Mouse (Mus musculus): ENCODE results near the gene Arhgef3. TPM values are rescaled to one million over a fixed set of nuclear protein-coding genes. Genes with fewer than 3 reads are reported as not detected.

Arhgef3 gene
- polyA plus RNA-seq, 1 experiment from 2014 or later: 6.4 TPM

- Histone ChIP-seq H3K9ac (ENCODE audit: low read depth, low read length) (no peak overlapping the region), H3K4me2 (no peak overlapping the region), H3K9me3 (ENCODE audit: control insufficient read depth, low read length) (no peaks in the 10 kb centered on the region), H3K27me3 (replicated peaks; ENCODE audit: control insufficient read depth, insufficient read depth, low read length) (no peaks in the 10 kb centered on the region), H3K36me3 (ENCODE audit: control insufficient read depth, insufficient read depth, low read length) (no peaks in the 10 kb centered on the region), H3K4me1 (replicated peaks; ENCODE audit: control insufficient read depth, insufficient read depth, low read length) (0 out of 2 replicates have a peak, but pooled peaks cover 4% of the 10 kb centered on the region), H3K4me3 (ENCODE audit: low read depth, low read length) (no peak overlapping the region), H3K27ac (ENCODE audit: low read depth, low read length) (no peak overlapping the region)
- ATAC-seq (replicated peaks; ENCODE audit: low FRiP score) (peak; percentile 21; the same call in 1 of the 2 replicates), DNase-seq (ENCODE audit: low spot score) (peak; percentile 43)
- WGBS: 54% methylated on average over 16 of the region's 16 CpGs
Observed at GRCm38 (mm10) chr14:27183501-27184230, 69.0 kb downstream of the Arhgef3 start.

GRCm38 (mm10) chr14:27185902-27186301, 71.2 kb downstream of the Arhgef3 start:
- 40% methylated on average over 5 of the region's 5 CpGs for WGBS

GRCm38 (mm10) chr14:27186596-27186995, 71.9 kb downstream of the Arhgef3 start:
- Histone ChIP-seq H3K27ac (ENCODE audit: low read depth, low read length) (no peak overlapping the region), H3K9ac (ENCODE audit: low read depth, low read length) (no peak overlapping the region), H3K9me3 (ENCODE audit: control insufficient read depth, low read length) (no peaks in the 10 kb centered on the region), H3K4me3 (ENCODE audit: low read depth, low read length) (no peak overlapping the region), H3K4me2 (no peak overlapping the region), H3K36me3 (ENCODE audit: control insufficient read depth, insufficient read depth, low read length) (no peaks in the 10 kb centered on the region), H3K4me1 (replicated peaks; ENCODE audit: control insufficient read depth, insufficient read depth, low read length) (0 out of 2 replicates have a peak, but pooled peaks cover 4% of the 10 kb centered on the region), H3K27me3 (replicated peaks; ENCODE audit: control insufficient read depth, insufficient read depth, low read length) (no peaks in the 10 kb centered on the region)
- DNase-seq (ENCODE audit: low spot score) (no peak), ATAC-seq (replicated peaks; ENCODE audit: low FRiP score) (no peak)
- 73% methylated on average over 4 of the region's 4 CpGs for WGBS

More at GRCm38 (mm10) chr14:27185902-27186301, 71.2 kb downstream of the Arhgef3 start:
- Histone ChIP-seq H3K4me1 (replicated peaks; ENCODE audit: control insufficient read depth, insufficient read depth, low read length) (0 out of 2 replicates have a peak, but pooled peaks cover 4% of the 10 kb centered on the region), H3K9me3 (ENCODE audit: control insufficient read depth, low read length) (no peaks in the 10 kb centered on the region), H3K36me3 (ENCODE audit: control insufficient read depth, insufficient read depth, low read length) (no peaks in the 10 kb centered on the region), H3K27me3 (replicated peaks; ENCODE audit: control insufficient read depth, insufficient read depth, low read length) (no peaks in the 10 kb centered on the region), H3K4me2 (no peak overlapping the region), H3K27ac (ENCODE audit: low read depth, low read length) (no peak overlapping the region), H3K9ac (ENCODE audit: low read depth, low read length) (no peak overlapping the region), H3K4me3 (ENCODE audit: low read depth, low read length) (no peak overlapping the region)
- DNase-seq (ENCODE audit: low spot score) (no peak), ATAC-seq (replicated peaks; ENCODE audit: low FRiP score) (no peak)

GRCm38 (mm10) chr14:27187025-27187424, 72.3 kb downstream of the Arhgef3 start:
- H3K9me3 ChIP-seq (ENCODE audit: control insufficient read depth, low read length): no peaks in the 10 kb centered on the region
- no peak overlapping the region for H3K27ac ChIP-seq (ENCODE audit: low read depth, low read length)
- no peak overlapping the region for H3K9ac ChIP-seq (ENCODE audit: low read depth, low read length)
- WGBS: 18% methylated on average over 4 of the region's 4 CpGs
- no peak overlapping the region for H3K4me2 ChIP-seq
- no peaks in the 10 kb centered on the region for H3K27me3 ChIP-seq (replicated peaks; ENCODE audit: control insufficient read depth, insufficient read depth, low read length)
- H3K4me1 ChIP-seq (replicated peaks; ENCODE audit: control insufficient read depth, insufficient read depth, low read length): 0 out of 2 replicates have a peak, but pooled peaks cover 4% of the 10 kb centered on the region
- 0 out of 2 replicates have a peak, but pooled peaks have one; percentile 40 for ATAC-seq (replicated peaks; ENCODE audit: low FRiP score)
- no peaks in the 10 kb centered on the region for H3K36me3 ChIP-seq (ENCODE audit: control insufficient read depth, insufficient read depth, low read length)
- no peak overlapping the region for H3K4me3 ChIP-seq (ENCODE audit: low read depth, low read length)
- DNase-seq (ENCODE audit: low spot score): peak; percentile 64

- WGBS: 73% methylated on average over 4 of the region's 4 CpGs
- no peak for ATAC-seq (replicated peaks; ENCODE audit: low FRiP score)
- no peak overlapping the region for H3K9ac ChIP-seq (ENCODE audit: low read depth, low read length)
- no peak overlapping the region for H3K27ac ChIP-seq (ENCODE audit: low read depth, low read length)
- no peak overlapping the region for H3K4me3 ChIP-seq (ENCODE audit: low read depth, low read length)
- no peak overlapping the region for H3K4me2 ChIP-seq
- H3K36me3 ChIP-seq (ENCODE audit: control insufficient read depth, insufficient read depth, low read length): no peaks in the 10 kb centered on the region
- H3K4me1 ChIP-seq (replicated peaks; ENCODE audit: control insufficient read depth, insufficient read depth, low read length): 0 out of 2 replicates have a peak, but pooled peaks cover 3% of the 10 kb centered on the region
- no peaks in the 10 kb centered on the region for H3K27me3 ChIP-seq (replicated peaks; ENCODE audit: control insufficient read depth, insufficient read depth, low read length)
- H3K9me3 ChIP-seq (ENCODE audit: control insufficient read depth, low read length): no peaks in the 10 kb centered on the region
- DNase-seq (ENCODE audit: low spot score): no peak
Observed at GRCm38 (mm10) chr14:27187885-27188284, 73.2 kb downstream of the Arhgef3 start.

GRCm38 (mm10) chr14:27192450-27192849, 77.8 kb downstream of the Arhgef3 start:
- Histone ChIP-seq H3K4me2 (no peak overlapping the region), H3K4me1 (replicated peaks; ENCODE audit: control insufficient read depth, insufficient read depth, low read length) (no peaks in the 10 kb centered on the region), H3K4me3 (ENCODE audit: low read depth, low read length) (no peak overlapping the region), H3K36me3 (ENCODE audit: control insufficient read depth, insufficient read depth, low read length) (no peaks in the 10 kb centered on the region), H3K27me3 (replicated peaks; ENCODE audit: control insufficient read depth, insufficient read depth, low read length) (no peaks in the 10 kb centered on the region), H3K9ac (ENCODE audit: low read depth, low read length) (no peak overlapping the region), H3K9me3 (ENCODE audit: control insufficient read depth, low read length) (no peaks in the 10 kb centered on the region), H3K27ac (ENCODE audit: low read depth, low read length) (no peak overlapping the region)
- 35% methylated on average over 3 of the region's 3 CpGs for WGBS
- DNase-seq (ENCODE audit: low spot score) (no peak), ATAC-seq (replicated peaks; ENCODE audit: low FRiP score) (0 out of 2 replicates have a peak, but pooled peaks have one; percentile 36)

GRCm38 (mm10) chr14:27196980-27197379, 82.3 kb downstream of the Arhgef3 start:
- Histone ChIP-seq H3K27ac (ENCODE audit: low read depth, low read length) (no peak overlapping the region), H3K4me3 (ENCODE audit: low read depth, low read length) (no peak overlapping the region), H3K4me2 (no peak overlapping the region), H3K9me3 (ENCODE audit: control insufficient read depth, low read length) (no peaks in the 10 kb centered on the region), H3K9ac (ENCODE audit: low read depth, low read length) (no peak overlapping the region), H3K4me1 (replicated peaks; ENCODE audit: control insufficient read depth, insufficient read depth, low read length) (no peaks in the 10 kb centered on the region), H3K36me3 (ENCODE audit: control insufficient read depth, insufficient read depth, low read length) (no peaks in the 10 kb centered on the region), H3K27me3 (replicated peaks; ENCODE audit: control insufficient read depth, insufficient read depth, low read length) (no peaks in the 10 kb centered on the region)
- WGBS: 55% methylated on average over 8 of the region's 8 CpGs
- DNase-seq (ENCODE audit: low spot score) (no peak), ATAC-seq (replicated peaks; ENCODE audit: low FRiP score) (no peak)

- Histone ChIP-seq H3K4me1 (replicated peaks; ENCODE audit: control insufficient read depth, insufficient read depth, low read length) (no peaks in the 10 kb centered on the region), H3K9ac (ENCODE audit: low read depth, low read length) (no peak overlapping the region), H3K9me3 (ENCODE audit: control insufficient read depth, low read length) (no peaks in the 10 kb centered on the region), H3K4me2 (no peak overlapping the region), H3K27ac (ENCODE audit: low read depth, low read length) (no peak overlapping the region), H3K27me3 (replicated peaks; ENCODE audit: control insufficient read depth, insufficient read depth, low read length) (no peaks in the 10 kb centered on the region), H3K4me3 (ENCODE audit: low read depth, low read length) (no peak overlapping the region), H3K36me3 (ENCODE audit: control insufficient read depth, insufficient read depth, low read length) (no peaks in the 10 kb centered on the region)
- DNase-seq (ENCODE audit: low spot score) (no peak), ATAC-seq (replicated peaks; ENCODE audit: low FRiP score) (no peak)
- WGBS: 84% methylated on average over 5 of the region's 5 CpGs
Observed at GRCm38 (mm10) chr14:27198490-27199089, 83.9 kb downstream of the Arhgef3 start.
